Mouse (Mus musculus): ENCODE data around the gene Naaladl2.

DNA sequence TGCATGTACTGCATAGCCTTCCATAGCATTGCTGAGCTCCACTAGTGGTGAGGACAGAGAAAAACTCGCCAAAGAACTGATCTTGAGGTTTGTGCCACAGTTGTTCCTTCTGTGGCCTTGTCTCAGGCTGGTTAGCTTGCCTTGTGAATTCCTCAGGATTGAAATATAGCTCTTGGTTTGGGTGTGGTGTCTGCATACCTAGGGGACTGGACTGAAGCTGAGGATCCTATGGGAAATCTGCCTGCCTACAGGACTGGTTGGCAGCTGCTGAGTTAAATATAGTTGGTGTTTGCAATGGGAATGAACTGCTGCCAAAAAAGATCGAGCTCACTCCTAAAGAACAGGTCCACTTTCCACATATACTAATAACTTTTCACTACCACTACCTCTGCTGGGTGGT, 591.4 kb downstream of the Naaladl2 start:
- TF ChIP-seq POLR2A (IDR thresholded peaks at IDR 0.05; ENCODE audit: borderline replicate concordance, control insufficient read depth, low read depth, low read length) (no peak), CTCF (IDR thresholded peaks at IDR 0.05; ENCODE audit: control insufficient read depth, insufficient read depth, low read length) (no peak)
